Mouse (Mus musculus) ZHBTc4 (cell line): ENCODE measurements around the gene Tmbim6.
"Not testable (repeated sequence)": the region's sequence is repeated elsewhere in the genome, so short reads cannot be mapped to it uniquely, and the experiment has no call there.

Experiments used
- DNase-seq: peaks from one replicate; pipeline ENCODE4 v3.0.0-alpha.2; 2011; ENCODE audit warnings: low read depth, low spot score

Tmbim6 gene

DNA sequence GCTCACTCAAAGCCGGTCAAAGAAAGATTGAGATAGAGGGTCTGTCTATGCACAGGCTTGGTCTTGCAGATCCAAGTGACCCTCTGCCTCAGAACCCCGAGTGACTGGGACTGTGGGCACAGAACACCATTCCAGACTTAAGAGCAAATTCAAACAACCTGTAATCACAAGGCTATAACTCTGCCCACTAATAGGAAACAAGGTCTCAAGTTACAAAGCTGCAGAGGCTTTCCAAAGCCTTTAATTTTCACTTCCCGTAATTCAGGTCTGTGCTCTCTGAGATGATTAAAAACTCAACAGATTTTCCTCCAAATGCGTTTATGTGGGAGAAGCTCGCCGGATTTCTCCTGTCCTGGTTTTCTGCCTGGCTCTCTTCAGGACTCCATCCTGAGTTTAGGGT, 8.6 kb upstream of the Tmbim6 start:
- DNase-seq = no peak

GRCm38 (mm10) chr15:99386110-99386509, 6.6 kb upstream of the Tmbim6 start:
- DNase-seq = not testable (repeated sequence)

DNA sequence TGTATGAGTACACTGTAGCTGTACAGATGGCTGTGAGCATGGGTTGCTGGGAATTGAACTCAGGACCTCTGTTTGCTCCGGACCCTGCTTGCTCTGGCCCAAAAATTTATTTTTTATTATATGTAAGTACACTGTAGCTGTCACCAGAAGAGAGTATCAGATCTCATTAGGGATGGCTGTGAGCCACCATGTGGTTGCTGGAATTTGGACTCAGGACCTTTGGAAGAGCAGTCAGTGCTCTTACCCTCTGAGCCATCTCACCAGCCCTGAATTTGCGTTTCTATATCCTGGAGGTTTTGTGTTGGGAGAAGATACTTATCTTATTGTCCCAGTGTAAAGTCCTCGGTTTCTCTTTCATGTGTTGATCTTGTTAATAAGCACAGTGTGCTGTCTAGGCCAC, 5.9 kb upstream of the Tmbim6 start:
- DNase-seq = no peak

- no peak for DNase-seq
These were observed 4.7 kb upstream of the Tmbim6 start for GRCm38 (mm10) chr15:99387976-99388375.

GRCm38 (mm10) chr15:99390472-99391401, 1.9 kb upstream of the Tmbim6 start:
- DNase-seq = no peak

DNA sequence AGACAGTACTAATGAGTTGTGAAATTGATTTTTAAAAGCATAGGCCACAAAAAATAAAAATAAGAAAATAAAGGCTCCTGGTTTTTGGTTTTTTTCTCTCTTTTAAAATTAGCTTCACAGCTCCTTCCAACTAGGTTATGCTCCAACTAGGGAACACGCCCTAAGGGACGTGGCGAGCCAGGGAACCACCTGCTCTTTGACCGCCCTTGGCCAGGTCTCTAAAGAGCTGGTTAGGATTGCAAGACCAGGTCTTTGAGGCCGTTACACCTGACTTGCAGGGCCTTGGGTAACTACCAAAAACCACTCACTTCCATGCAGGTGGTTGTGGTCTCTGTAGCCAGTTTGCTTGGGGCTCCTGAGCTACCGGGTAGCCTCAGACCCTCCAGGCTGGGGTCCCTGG, 707 bp upstream of the Tmbim6 start:
- no peak for DNase-seq

GRCm38 (mm10) chr15:99393386-99394252, 937 bp downstream of the Tmbim6 start:
- DNase-seq = peak; percentile 58

GRCm38 (mm10) chr15:99396462-99396861, 3.8 kb downstream of the Tmbim6 start:
- no peak for DNase-seq

DNA sequence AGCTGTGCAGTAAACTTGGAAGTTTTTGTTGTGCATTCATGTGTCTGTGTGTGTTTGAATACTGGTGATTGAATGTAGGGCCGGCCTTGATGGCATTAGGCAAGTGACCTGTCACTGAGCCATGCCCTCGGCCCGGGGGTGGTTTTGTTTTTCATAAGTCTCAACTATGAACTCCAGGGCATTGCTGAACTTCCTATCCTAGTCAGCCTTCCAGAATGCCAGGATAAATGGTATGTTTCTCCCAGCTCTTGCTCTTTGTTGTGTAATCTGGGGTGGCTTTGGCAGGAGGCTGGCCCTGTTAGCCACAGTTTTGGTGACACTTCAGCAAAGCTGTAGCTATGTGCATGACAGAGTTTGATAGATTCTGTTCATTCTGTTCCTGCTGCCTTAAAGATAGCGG, 4.2 kb downstream of the Tmbim6 start:
- DNase-seq = no peak

DNA sequence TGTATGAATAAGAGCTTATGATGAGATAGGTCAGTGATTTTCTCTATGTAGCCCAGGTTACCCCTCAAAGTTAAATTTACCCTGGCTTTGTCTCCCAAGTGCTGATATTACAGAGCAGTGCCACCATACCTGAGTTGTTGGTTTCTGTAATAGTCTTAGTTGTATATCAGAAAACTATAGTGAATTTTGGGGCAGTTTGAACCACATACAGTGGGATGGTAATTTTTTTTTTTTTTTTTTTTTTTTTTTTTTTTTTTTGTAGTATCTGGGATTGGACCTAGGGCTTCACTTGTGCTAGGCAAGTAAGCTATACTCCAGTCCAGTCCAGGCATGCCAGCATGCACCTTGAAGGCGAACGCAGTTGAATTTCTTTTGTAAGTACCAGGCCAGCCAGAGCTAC, 4.9 kb downstream of the Tmbim6 start:
- no peak for DNase-seq

GRCm38 (mm10) chr15:99399503-99400245, 7.0 kb downstream of the Tmbim6 start:
- no peak for DNase-seq

DNA sequence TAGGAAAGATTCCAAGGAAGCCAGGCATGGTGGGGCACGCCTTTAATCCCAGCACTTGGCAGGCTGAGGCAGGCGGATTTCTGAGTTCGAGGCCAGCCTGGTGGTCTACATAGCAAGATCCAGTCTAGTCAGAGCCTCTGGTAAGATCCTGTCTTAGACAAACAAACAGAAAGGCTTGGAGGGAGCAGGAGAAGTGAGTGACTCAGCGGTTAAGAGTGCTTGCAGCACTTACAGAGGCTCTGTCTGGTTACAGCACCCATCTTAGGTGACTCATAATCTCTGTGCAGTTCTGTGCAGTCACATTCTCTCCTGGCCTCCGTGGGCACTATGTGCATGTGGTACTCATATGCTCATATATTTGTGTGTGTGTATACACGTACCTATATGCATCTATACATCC, 7.9 kb downstream of the Tmbim6 start:
- DNase-seq = no peak

DNA sequence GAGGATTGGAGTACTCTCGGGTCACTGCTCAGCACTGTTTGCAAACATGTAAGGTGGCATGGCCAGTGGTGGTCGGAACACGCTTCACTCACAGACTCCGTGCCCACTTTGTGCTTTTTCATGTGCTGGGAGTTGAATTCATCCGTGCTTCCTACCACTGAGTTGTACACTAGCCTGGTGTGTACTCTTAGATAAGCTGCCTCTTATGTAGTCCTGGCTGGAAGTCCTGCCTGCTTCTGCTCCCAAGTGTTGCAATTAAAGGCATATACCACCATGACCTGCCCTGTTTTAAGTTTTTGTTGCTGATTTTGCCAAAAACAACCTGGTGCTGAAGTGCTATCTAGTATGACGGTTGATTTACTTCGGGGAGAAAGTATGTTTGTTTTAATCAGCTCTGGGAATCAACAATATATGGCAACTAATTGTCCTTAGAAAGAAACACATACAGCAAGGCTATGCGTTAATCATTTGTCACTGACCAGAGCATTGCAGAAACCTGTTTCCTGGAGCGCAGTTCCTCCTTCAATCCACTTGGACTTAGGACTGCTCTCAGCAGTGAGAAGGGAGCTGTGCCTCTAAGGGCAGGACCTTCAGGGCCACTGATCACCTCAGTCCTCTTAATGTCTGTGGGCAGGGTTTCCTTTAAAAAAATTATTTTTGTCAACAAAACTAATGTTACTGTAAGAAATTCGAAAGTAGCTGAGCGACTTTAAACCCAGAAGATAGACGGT, 10.6 kb downstream of the Tmbim6 start:
- DNase-seq = no peak

DNA sequence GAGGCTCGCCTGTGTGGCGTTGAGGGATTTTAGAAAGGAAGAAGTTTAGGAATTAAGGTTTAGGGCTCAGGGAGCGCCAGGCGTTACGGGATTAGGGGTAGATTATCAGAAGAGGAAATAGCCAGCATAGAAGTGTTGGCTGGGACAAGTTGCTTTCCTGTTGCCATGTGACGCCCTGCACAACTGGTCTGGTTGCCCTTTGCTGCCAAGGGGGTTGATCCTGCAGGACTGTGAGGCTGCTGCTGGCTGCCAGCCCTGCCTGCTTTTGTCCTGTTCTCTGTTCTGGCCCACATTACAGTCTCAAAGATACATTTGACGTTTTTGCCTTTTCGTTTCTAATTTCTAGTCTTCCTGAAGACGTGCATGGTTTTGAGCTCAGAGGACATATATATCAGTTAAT, 12.5 kb downstream of the Tmbim6 start:
- no peak for DNase-seq

DNA sequence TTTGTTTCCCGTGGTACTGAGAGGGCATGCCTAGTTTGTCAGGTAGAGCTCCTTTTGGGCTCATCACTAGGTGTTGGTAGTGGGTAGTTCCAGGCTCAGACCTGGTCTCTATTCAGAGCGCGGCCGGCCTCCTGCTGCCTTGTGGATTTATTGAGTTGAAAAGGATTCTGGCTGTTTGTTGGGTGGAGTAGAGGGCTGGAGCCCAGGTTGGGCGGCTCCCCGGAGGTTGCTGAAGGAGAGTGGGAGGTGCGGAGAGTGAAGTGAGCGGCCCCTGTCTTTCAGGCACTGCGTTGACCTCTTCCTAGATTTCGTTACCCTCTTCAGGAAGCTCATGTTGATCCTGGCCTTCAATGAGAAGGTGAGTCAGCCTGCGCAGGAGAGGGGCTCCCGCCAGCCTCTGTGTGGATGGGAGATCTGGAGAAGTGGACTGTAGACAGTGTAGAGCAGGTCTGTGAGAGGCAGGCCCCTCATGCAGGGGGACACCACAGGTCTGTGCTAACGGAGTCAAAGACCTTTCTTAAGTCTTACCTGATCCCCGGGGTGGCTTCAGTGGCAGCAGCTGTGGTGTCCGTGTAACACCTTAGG, 14.4 kb downstream of the Tmbim6 start:
- peak; percentile 76 for DNase-seq

- DNase-seq = no peak
These were observed 16.2 kb downstream of the Tmbim6 start for GRCm38 (mm10) chr15:99408845-99409244.

GRCm38 (mm10) chr15:99411747-99412146, 19.1 kb downstream of the Tmbim6 start:
- peak; percentile 71 for DNase-seq

DNA sequence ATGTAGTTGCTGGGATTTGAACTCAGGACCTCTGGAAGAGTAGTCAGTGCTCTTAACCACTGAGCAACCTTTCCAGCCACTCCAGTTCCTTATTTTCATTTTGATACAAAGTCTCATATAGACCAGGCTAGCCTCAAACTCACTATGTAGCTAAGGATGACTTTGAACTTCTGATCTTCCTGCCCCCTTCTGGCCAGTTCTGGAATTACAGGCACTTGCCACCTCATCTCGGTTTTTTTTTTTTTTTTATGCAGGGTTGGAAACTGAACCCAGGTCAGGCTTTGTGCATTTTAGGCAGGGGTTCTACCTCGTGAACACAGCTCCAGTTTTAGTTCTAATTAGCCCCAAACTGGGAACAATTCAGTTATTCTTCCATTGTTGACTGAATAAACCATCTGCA, 23.1 kb downstream of the Tmbim6 start:
- DNase-seq = peak; percentile 74

- peak; percentile 93 for DNase-seq
These were observed 23.7 kb downstream of the Tmbim6 start for GRCm38 (mm10) chr15:99416348-99416882.

DNA sequence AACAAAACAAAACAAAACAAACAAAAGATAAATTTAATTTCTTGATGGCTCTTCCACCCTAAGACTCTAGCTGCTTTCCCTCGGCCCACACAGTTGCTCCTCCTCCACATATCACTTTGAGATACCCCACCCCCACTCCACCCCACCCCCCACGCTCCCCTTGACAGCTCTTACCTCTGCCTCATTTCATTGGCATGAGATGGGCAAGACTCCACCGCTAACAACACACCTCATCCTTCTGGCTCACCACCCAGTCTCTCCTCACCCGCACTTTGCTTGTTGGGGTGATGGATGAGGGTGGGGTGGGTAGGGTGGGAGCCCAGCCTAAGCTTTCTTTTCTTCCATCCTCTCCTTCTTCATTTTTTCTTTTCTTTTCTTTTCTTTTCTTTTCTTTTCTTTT, 24.3 kb downstream of the Tmbim6 start:
- DNase-seq = no peak
